Mouse (Mus musculus) G1E (cell line): ENCODE data around the gene Pla2g2d. TPM values are rescaled to one million over a fixed set of nuclear protein-coding genes. Genes with fewer than 3 reads are reported as not detected.
"Not testable (repeated sequence)": the region's sequence is repeated elsewhere in the genome, so short reads cannot be mapped to it uniquely, and the experiment has no call there.

Experiments used
- ATAC-seq: 2 replicates; pipeline ENCODE4 v1.8.0; 2016; ENCODE audit warnings: mild to moderate bottlenecking; ENCODE audit not compliant: insufficient number of reproducible peaks, poor library complexity, low FRiP score, severe bottlenecking; ENCODE audit errors: extremely low read depth
- DNase-seq: peaks from one replicate; pipeline ENCODE4 v3.0.0; 2012; ENCODE audit warnings: low spot score
- H3K27me3 ChIP-seq: 2 replicates; pipeline ENCODE4 v1.6.1; 2012; ENCODE audit warnings: mild to moderate bottlenecking, low read length, inconsistent platforms; ENCODE audit not compliant: insufficient read depth
- H3K36me3 ChIP-seq: replicated peaks from 2 replicates; pipeline ENCODE3; 2012; ENCODE audit warnings: mild to moderate bottlenecking, inconsistent platforms
- H3K4me1 ChIP-seq: 2 replicates; pipeline ENCODE4 v1.6.1; 2012; ENCODE audit warnings: low read depth, low read length, inconsistent platforms, mixed read lengths; ENCODE audit not compliant: insufficient read depth
- H3K4me3 ChIP-seq: 2 replicates; pipeline ENCODE4 v1.5.1; 2012; ENCODE audit warnings: low read depth, mild to moderate bottlenecking, inconsistent platforms, low read length, moderate library complexity, mixed read lengths
- H3K9me3 ChIP-seq: replicated peaks from 2 replicates; pipeline ENCODE4 v1.6.1; 2012; ENCODE audit warnings: inconsistent platforms
- CTCF ChIP-seq: IDR thresholded peaks from 2 replicates; pipeline ENCODE4 v1.5.1; 2012; ENCODE audit warnings: low read depth, low read length, inconsistent platforms, mixed read lengths
- GATA1 ChIP-seq: IDR thresholded peaks from 2 replicates; pipeline ENCODE4 v1.6.1; 2012; ENCODE audit warnings: borderline replicate concordance, low read length, inconsistent platforms, mixed read lengths
- GATA2 ChIP-seq: IDR thresholded peaks from 2 replicates; pipeline ENCODE4 v1.6.1; 2012; ENCODE audit warnings: low read depth, low read length, inconsistent platforms, borderline replicate concordance
- POLR2AphosphoS5 ChIP-seq: IDR thresholded peaks from 2 replicates; pipeline ENCODE4 v1.6.1; 2012; ENCODE audit warnings: low read depth, low read length, inconsistent platforms; ENCODE audit not compliant: insufficient replicate concordance
- TAL1 ChIP-seq: conservative IDR thresholded peaks from 2 replicates; pipeline ENCODE4 v1.6.1; 2012; ENCODE audit warnings: low read depth, low read length, inconsistent platforms, mixed read lengths
- polyA plus RNA-seq: library from polyadenylated mRNA; stranded (reverse); fragments of >175 nt; gene quantifications from 2 replicates; pipeline ENCODE4 v1.2.3, GENCODE M21; 2012
- total RNA-seq, 2 experiments: library from RNA; stranded (forward) in 1 of 2; stranded (reverse) in 1 of 2; fragments of 200-1000 nt in 1 of 2; fragments of >200 nt in 1 of 2; fragmentation: Nextera tagmentation in 1 of 2; gene quantifications; 2 replicates each; pipeline ENCODE4 v1.2.3; 2014 to 2017

The Pla2g2d gene
- total and polyA plus RNA-seq, 3 experiments, result not detected

- Histone ChIP-seq H3K4me1 (no peaks in the 10 kb centered on the region), H3K4me3 (no peak overlapping the region; the same call in 1 of the 2 replicates), H3K36me3 (peaks cover 29% of the 10 kb centered on the region), H3K27me3 (no peaks in the 10 kb centered on the region), H3K9me3 (peaks cover 35% of the 10 kb centered on the region)
- DNase-seq (no peak), ATAC-seq (no peak)
- TF ChIP-seq GATA1 (no peak), CTCF (no peak), TAL1 (no peak)
Observed at GRCm38 (mm10) chr4:138819101-138819500, 43.6 kb downstream of the Pla2g2d start.

GRCm38 (mm10) chr4:138821036-138821435 lies 45.5 kb downstream of the Pla2g2d start:
- DNase-seq, result no peak
- peaks cover 20% of the 10 kb centered on the region for H3K36me3 ChIP-seq
- no peaks in the 10 kb centered on the region for H3K27me3 ChIP-seq
- no peak for TF ChIP-seq POLR2AphosphoS5
- no peak for TF ChIP-seq TAL1
- no peak for TF ChIP-seq CTCF
- TF ChIP-seq GATA2, result no peak
- TF ChIP-seq GATA1, result no peak
- H3K4me3 ChIP-seq, result no peak overlapping the region
- no peaks in the 10 kb centered on the region for H3K4me1 ChIP-seq
- peaks cover 29% of the 10 kb centered on the region for H3K9me3 ChIP-seq
- no peak for ATAC-seq

GRCm38 (mm10) chr4:138824161-138824560 lies 48.6 kb downstream of the Pla2g2d start:
- Histone ChIP-seq H3K9me3 (peaks cover 14% of the 10 kb centered on the region), H3K36me3 (peaks cover 11% of the 10 kb centered on the region)
- H3K4me1 ChIP-seq, ATAC-seq, H3K4me3 ChIP-seq, DNase-seq, H3K27me3 ChIP-seq: not testable (repeated sequence)

- H3K9me3 ChIP-seq, result peaks cover 12% of the 10 kb centered on the region
- no peak for TF ChIP-seq GATA1
- no peak for TF ChIP-seq POLR2AphosphoS5
- TF ChIP-seq TAL1, result no peak
- TF ChIP-seq CTCF, result no peak
- TF ChIP-seq GATA2, result no peak
- DNase-seq (no peak), ATAC-seq (no peak)
- H3K27me3 ChIP-seq, result no peaks in the 10 kb centered on the region
- H3K36me3 ChIP-seq, result peaks cover 11% of the 10 kb centered on the region
- no peaks in the 10 kb centered on the region for H3K4me1 ChIP-seq
- H3K4me3 ChIP-seq, result no peak overlapping the region
Observed at GRCm38 (mm10) chr4:138824660-138825059, 49.1 kb downstream of the Pla2g2d start.

- Histone ChIP-seq H3K27me3 (no peaks in the 10 kb centered on the region), H3K4me1 (no peaks in the 10 kb centered on the region), H3K36me3 (peaks cover 5% of the 10 kb centered on the region), H3K4me3 (no peak overlapping the region), H3K9me3 (peaks cover 5% of the 10 kb centered on the region; the same call in 1 of the 2 replicates)
- DNase-seq (no peak), ATAC-seq (no peak)
- no peak for TF ChIP-seq GATA1
- no peak for TF ChIP-seq POLR2AphosphoS5
- no peak for TF ChIP-seq CTCF
- no peak for TF ChIP-seq TAL1
- no peak for TF ChIP-seq GATA2
Observed at GRCm38 (mm10) chr4:138825751-138826567, 50.4 kb downstream of the Pla2g2d start.

GRCm38 (mm10) chr4:138827147-138827546 lies 51.6 kb downstream of the Pla2g2d start:
- peaks cover 8% of the 10 kb centered on the region for H3K36me3 ChIP-seq
- DNase-seq, result no peak
- no peak for TF ChIP-seq CTCF
- H3K9me3 ChIP-seq, result peaks cover 9% of the 10 kb centered on the region
- H3K27me3 ChIP-seq, result no peaks in the 10 kb centered on the region
- H3K4me3 ChIP-seq, result no peak overlapping the region
- ATAC-seq, result no peak
- H3K4me1 ChIP-seq, result no peaks in the 10 kb centered on the region

Other genes starting within 250 kb of the Pla2g2d start
- gene Vwa5b1, start 139.9 kb upstream of the Pla2g2d start, total RNA-seq (2014; fragmentation: Nextera tagmentation), result not detected in 2 replicates
- gene Vwa5b1, start 139.9 kb upstream of the Pla2g2d start, total RNA-seq (2017), result 0.06 and 0.33 TPM in 2 replicates
- not detected in 2 replicates for gene Vwa5b1, start 139.9 kb upstream of the Pla2g2d start, polyA plus RNA-seq
- gene Pla2g2c, start 50.9 kb upstream of the Pla2g2d start, total RNA-seq (2014; fragmentation: Nextera tagmentation), result not detected in 2 replicates
- gene Pla2g2c, start 50.9 kb upstream of the Pla2g2d start, total RNA-seq (2017), result 0.16 TPM in 1 of 2 replicates, not detected in the other
- not detected in 2 replicates for gene Pla2g2c, start 50.9 kb upstream of the Pla2g2d start, polyA plus RNA-seq
- gene Ubxn10, start 38.6 kb upstream of the Pla2g2d start, total RNA-seq (2014; fragmentation: Nextera tagmentation), result not detected in 2 replicates
- 0.33 TPM in 1 of 2 replicates, not detected in the other for gene Ubxn10, start 38.6 kb upstream of the Pla2g2d start, total RNA-seq (2017)
- gene Ubxn10, start 38.6 kb upstream of the Pla2g2d start, polyA plus RNA-seq, result not detected in 2 replicates
- gene Pla2g2f, start 18.1 kb upstream of the Pla2g2d start, total RNA-seq (2014; fragmentation: Nextera tagmentation), result not detected in 2 replicates
- gene Pla2g2f, start 18.1 kb upstream of the Pla2g2d start, total RNA-seq (2017), result 0.11 TPM in 1 of 2 replicates, not detected in the other
- not detected in 2 replicates for gene Pla2g2f, start 18.1 kb upstream of the Pla2g2d start, polyA plus RNA-seq
- 32.6 and 32.7 TPM in 2 replicates for gene Pla2g5, start 87.7 kb downstream of the Pla2g2d start, total RNA-seq (2014; fragmentation: Nextera tagmentation)
- 10.3 and 16.4 TPM in 2 replicates for gene Pla2g5, start 87.7 kb downstream of the Pla2g2d start, total RNA-seq (2017)
- 12.7 and 14.7 TPM in 2 replicates for gene Pla2g5, start 87.7 kb downstream of the Pla2g2d start, polyA plus RNA-seq
- gene Gm13030, start 98.2 kb downstream of the Pla2g2d start, total RNA-seq (2014; fragmentation: Nextera tagmentation), result not detected in 2 replicates
- not detected in 2 replicates for gene Gm13030, start 98.2 kb downstream of the Pla2g2d start, total RNA-seq (2017)
- gene Gm13030, start 98.2 kb downstream of the Pla2g2d start, polyA plus RNA-seq, result not detected in 2 replicates
- gene Pla2g2e, start 102.2 kb downstream of the Pla2g2d start, total RNA-seq (2014; fragmentation: Nextera tagmentation), result 1.1 TPM in 1 of 2 replicates, not detected in the other
- gene Pla2g2e, start 102.2 kb downstream of the Pla2g2d start, total RNA-seq (2017), result 0.22 and 0.23 TPM in 2 replicates
- 0.07 and 0.13 TPM in 2 replicates for gene Pla2g2e, start 102.2 kb downstream of the Pla2g2d start, polyA plus RNA-seq
- 2.9 and 5.4 TPM in 2 replicates for gene Otud3, start 138.2 kb downstream of the Pla2g2d start, total RNA-seq (2014; fragmentation: Nextera tagmentation)
- 11.0 and 11.7 TPM in 2 replicates for gene Otud3, start 138.2 kb downstream of the Pla2g2d start, total RNA-seq (2017)
- 11.8 and 14.5 TPM in 2 replicates for gene Otud3, start 138.2 kb downstream of the Pla2g2d start, polyA plus RNA-seq
- not detected in 2 replicates for gene Rnf186, start 191.4 kb downstream of the Pla2g2d start, total RNA-seq (2014; fragmentation: Nextera tagmentation)
- 0.12 and 0.27 TPM in 2 replicates for gene Rnf186, start 191.4 kb downstream of the Pla2g2d start, total RNA-seq (2017)
- gene Rnf186, start 191.4 kb downstream of the Pla2g2d start, polyA plus RNA-seq, result not detected in 2 replicates
- gene Tmco4, start 197.2 kb downstream of the Pla2g2d start, total RNA-seq (2014; fragmentation: Nextera tagmentation), result 8.8 and 11.6 TPM in 2 replicates
- gene Tmco4, start 197.2 kb downstream of the Pla2g2d start, total RNA-seq (2017), result 16.3 and 16.5 TPM in 2 replicates
- 17.1 and 19.8 TPM in 2 replicates for gene Tmco4, start 197.2 kb downstream of the Pla2g2d start, polyA plus RNA-seq